Mouse (Mus musculus) adrenal gland, postnatal 25 days (tissue): ENCODE data around the gene Pknox2. TPM values are rescaled to one million over a fixed set of nuclear protein-coding genes. Genes with fewer than 3 reads are reported as not detected.

Experiments
- DNase-seq: peaks from one replicate; pipeline ENCODE4 v3.0.0; 2021; ENCODE audit warnings: mixed read lengths
- total RNA-seq: library from RNA; stranded (reverse); gene quantifications from 2 replicates; pipeline ENCODE4 v1.2.3, GENCODE M21; 2021

The Pknox2 gene
- total RNA-seq, 1 experiment from 2014 or later, result 1.9 TPM

DNA sequence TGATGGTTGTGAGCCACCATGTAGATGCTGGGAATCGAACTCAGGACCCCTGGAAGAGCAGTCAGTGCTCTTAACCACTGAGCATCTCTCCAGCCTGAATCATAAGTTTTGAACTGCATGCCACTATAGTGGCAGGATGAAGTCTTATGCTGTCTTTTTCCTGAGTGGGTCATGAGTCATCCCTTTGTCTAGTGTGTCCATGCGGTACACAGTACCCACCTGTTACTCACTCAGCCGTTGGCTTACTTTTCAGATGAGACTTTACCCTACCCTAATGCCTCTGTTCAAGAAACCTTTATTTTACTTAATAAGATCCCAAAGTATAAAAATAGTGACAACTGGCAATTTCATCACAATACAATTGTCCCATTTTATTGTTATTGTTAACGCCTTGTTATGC, 95.5 kb downstream of the Pknox2 start:
- DNase-seq, result no peak

DNA sequence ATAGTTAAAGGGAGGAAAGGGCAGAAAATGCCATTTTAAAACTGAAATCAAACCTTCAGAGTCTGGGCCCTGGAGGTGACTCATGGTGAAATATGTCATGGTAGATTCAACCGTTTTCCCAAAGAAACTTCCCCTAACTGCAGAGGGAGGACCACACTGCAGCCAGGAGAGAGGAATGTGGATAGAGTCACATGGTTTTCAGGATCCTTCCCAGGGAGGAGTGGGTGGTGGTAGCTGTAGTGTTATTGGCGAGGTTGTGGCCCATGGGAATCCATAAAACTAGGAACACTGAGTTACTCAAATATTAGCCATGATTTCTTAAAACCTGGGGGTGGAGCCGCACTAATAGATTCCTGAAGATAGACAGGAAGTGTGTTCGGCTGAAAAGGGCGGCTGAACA, 99.7 kb downstream of the Pknox2 start:
- no peak for DNase-seq

DNA sequence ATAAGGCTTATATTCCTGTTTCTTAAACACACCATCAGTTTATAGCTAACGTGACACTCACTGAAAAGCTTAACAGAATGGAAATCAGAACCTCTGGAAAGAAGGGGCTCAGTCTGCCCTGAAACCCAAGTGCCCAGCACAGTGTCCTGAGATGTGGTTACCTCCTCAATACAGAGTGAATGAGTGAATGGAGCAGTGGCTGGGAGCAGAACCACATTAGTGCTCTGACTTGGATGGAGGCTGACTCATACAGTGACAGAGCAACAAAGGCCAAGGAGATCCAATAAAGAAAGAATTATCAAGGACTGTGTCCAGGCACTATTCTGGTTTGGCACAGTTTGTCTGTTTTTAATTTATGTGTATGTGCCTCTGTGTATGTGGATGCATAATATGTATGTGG, 101.3 kb downstream of the Pknox2 start:
- DNase-seq, result no peak

DNA sequence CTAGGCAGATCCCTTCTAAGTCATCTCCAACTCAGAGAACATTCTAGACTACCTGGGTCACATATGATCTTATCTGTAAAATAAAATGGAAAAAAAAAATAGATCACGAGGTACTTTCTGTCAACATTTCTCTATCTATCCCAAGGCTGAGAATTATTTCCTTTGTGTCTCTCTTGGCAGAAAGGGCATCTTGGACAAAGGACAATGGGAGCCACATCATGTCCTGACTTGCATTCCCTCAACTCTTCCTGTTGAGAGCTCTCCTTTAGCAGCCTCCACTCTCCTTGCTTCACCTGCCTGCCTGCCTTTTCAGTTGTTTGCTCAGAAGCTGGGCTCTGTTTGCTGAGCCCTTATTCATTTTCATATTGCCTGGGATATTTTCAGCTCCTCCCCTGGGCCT, 103.0 kb downstream of the Pknox2 start:
- DNase-seq, result no peak

DNA sequence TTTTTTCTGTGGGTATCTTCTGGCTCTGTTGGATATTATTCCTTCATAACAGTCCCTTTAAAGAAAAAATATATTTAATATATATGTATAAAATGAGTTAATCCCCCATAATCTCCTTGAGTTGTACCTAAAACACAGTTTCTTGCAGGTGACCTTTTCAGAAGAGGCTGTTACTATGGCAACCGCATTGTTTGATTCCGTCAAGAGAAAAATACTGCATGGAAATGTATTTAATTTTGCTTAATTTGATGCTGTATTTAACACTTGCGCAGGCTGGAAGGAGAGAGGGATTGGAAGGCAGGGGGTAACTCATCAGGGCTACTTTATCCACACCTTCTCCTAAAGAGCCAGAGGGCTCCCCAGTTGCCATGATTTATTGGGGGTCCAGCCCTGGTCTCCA, 108.3 kb downstream of the Pknox2 start:
- no peak for DNase-seq

DNA sequence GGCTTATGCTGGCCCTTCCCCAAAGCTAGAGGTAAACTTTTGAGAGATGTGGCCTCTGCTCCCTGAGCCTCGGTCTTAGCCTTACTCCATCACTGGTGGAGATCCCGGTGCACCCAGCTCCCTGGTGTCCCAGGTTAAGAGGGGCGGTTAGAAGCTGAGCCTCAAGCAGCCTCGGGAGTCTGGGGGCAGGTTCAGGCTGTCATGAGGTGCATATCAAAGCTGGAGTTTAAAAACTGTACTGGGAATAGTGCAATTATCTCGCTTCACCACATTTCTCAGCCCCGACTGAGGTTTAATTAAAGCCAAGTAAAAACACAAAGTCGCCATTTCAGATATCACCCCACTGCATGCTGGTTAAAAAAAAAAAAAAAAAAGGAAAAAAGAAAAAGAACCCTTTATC, 108.8 kb downstream of the Pknox2 start:
- no peak for DNase-seq

DNA sequence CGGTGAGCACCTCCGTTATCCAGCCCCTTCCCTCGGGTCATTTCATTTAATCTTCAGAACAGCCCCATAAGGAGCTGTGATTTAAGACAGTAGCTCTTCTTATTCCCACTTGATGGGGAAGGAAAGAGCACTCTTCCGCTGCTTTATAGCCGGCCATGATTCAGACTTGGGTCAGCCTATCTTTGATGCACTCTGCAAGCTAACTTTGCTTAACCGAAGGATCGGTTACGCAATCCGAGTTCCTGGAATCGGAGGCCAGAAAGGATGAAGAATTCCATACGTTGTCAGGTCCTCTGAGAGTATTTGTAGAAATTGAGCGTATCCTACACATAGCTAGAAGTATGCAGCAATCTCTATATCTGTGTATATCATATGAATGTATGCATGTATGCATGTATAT, 109.8 kb downstream of the Pknox2 start:
- no peak for DNase-seq

DNA sequence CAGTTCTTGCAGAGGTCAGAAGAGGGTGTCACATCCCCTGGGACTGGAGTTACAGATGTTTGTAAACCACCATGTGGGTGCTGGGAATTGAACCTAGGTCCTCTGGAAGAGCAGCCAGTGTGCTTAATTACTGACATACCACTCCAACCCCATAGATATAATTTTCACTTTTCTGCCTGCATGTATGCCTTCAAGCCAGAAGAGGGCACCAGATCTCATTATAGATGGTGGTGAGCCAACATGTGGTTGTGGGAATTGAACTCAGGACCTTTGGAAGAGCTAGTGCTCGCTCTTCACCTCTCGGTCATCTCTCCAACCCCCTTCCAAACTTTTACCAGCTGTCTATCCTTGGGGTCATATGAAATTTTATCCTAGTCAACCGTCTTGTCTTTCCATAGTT, 112.0 kb downstream of the Pknox2 start:
- DNase-seq, result no peak

DNA sequence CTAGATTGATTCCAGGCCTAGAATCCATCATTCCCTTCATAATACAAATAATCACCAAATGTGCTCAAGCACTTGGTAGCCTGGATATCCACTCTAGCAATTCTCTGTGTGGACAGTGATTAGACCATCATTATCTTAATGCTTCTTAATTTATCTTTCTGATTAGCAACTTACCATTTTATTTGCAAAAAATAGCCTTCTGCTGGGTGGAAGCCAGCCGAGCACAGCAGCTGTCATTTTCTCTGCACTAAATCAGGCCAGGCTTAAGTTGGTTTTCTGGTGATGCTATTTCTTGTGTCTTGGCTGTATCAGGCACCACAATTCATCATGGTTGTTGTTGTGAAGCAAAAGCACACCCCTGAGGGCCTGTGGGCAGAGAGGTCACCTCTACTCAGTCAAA, 112.9 kb downstream of the Pknox2 start:
- DNase-seq, result no peak

DNA sequence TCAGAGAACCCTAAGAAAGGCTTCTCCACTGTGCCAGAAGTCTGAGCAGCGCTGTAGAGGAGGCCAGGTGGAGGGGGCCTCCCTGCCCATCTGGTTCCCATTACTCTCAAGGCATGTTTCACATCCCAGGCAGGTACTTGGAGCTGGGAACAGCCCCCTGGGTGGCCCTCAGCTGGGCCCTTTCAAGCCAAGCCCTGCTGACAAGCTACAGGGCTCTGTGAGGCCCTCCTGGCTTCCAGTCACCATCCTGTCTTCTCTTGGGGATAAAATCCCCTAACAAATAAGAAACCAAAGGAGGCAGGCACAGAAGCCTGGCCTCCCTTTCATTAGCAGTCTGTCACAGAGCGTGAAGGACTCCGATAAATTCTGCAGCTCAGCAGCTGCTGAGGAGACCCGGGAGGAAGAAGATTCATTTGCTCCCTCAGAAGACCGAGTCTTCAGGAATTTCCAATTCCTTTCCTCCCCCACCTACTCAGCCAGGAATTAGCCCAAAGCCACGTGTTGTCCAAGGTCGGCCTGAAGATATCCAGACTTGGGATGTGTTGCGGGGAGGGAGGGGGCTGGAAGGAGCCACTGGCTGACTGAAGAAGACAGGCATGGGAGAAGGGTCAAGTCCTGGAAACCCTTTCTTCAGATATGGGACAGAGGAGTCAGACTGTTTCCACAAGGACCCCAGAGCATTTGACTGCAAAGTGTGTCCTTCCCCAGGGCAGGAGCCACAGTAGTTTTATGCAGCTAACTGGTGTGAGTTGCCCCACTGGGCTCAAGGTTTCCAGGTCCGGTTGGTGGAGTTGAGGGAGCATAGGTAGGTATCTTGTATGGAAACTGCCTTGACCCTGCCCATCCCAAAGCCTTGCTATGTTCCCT, 116.6 kb downstream of the Pknox2 start:
- no peak for DNase-seq

DNA sequence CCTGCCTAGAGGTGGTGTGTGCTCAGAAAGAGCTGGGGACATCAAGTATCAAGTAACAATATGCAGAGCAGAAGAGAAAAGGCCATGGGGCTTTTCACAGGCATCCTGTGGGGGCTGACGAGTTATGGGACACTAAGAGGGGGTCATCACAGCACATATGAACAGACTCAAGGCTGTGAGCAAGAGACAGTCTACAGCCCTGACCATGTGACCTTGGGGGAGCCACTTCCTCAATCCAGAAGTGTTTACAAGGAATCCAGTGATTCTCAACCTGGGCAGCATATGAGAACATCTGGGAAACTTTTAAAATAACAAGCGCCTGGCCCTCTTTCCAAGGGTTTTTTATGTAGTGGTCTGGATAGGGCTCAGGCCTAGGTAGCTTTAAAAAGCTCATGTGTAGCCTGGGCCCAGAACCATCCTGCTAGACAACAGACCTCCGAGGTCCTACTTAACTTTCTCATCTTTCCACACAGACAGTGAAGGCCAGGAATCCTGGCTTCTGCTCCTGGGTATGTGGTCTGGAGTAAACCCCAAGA, 117.3 kb downstream of the Pknox2 start:
- no peak for DNase-seq

DNA sequence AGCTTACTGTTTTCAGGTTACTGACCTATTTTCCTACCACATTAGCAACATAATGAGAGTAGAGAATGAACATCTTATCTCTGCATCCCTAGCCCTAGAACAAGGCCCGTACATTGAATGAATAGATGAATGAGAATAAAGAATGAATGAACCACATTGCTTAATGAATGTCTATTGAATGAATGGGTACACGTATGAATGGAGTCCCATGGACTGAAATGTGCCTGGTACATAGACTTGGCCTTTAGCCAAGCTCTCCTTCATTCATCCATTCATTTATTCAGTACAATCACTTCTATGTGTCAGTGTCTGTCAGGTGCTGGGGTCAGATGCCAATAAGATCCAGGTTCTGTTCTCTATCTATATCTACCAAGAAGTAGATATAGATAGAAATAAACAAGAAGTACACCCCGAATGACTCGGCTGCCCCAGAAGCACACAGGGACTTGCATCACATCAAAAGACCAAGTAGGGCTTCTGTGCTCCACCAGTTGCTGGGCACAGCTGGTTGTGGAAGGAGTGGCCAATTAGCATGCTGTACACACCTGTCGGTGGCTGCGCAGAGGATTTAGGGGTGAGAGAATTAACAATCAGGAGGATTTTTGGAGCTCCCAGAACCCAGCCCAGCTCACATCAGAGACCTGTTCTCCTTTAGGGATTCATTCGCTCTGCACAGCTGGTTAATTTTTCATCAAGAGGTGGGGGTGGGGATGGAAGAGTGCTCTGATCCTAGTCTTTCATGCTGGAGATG, 119.2 kb downstream of the Pknox2 start:
- DNase-seq, result no peak

DNA sequence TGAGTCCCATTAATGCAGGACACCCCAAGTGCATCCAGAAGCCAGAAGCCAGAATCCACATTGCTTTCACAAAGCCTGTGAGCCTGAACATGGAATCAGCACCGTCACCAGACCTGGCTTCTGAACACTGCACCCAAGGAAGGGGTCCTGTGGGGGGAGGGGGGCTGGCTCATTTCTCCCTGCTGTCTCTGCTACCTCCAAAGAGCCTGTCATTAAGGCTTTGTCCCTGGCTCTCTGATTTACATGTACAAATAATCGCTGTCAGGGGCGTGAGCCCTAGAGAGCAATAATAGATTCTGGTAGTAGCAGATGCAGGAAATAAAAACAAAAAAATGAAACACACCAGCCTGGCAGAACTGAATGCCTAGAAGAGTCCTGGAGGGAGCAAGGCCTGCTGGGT, 121.3 kb downstream of the Pknox2 start:
- DNase-seq, result no peak

DNA sequence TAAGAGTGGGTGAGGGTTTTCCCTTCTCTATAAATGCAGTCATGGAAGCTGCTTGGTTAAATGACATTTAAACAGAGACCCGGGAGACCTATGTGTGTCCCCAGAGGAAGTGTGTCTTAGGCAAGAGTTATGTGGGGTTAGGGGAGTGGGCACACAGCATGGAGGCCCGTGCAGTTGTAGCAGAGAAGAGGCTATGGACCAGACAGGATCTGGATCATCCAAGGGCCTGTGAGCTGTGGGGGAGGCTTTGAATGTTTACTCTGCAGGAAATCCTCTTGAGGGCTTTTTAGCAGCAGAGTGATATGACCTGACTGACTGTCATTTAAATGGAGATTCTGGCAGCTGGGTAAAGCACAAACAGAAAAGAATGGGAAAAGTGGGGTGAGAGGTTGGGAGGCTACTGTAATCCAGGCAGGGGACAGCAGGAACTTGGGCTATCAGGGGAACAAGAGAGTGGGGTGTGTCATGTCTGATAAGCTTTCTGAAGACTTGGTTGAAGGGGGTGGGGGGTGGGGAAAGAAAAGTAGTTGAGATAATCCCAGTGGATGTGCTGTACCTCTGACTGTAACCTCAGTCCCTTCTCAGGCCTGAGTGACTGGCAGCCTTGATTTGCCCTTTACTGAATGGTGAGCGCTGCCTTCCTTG, 125.5 kb downstream of the Pknox2 start:
- DNase-seq, result no peak

DNA sequence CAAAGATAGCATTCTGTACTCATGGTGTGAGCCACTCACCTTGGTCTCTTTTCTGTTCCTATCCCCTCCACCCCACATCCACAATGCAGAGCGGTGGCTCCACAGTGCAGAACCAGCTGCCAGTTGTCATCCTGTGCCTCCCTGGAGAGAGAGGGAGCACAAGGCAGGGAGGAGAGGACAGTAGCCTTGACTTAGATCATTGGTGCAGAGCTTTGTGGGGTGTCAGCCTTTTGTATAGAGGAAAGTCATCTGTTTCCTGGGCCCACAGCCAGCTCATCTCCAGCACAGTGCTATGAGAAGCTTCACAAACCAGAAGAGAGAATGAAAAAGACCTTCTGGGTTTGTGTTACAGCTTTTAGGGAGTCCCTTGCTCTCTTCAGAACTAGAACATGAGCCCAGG, 129.1 kb downstream of the Pknox2 start:
- peak; percentile 10 for DNase-seq

DNA sequence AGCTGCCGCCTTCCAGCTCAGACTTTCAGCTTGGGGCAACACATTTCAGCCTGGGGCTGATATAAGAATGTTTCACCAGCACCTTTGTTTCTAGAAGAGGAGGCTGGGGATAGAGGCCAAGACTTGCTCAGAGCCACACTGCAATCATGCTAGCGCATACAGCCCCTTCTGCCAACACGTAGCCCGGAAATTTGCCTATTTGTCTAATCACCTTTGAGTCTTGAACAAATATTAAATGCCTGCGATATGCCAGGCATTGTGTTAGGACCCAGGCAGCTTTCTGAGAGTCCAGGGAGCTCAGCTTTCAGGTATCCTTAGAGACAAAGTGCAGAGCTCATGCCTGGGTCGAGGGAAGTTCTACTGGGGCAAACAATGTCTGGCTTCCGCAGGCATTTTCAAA, 130.0 kb downstream of the Pknox2 start:
- DNase-seq, result no peak

DNA sequence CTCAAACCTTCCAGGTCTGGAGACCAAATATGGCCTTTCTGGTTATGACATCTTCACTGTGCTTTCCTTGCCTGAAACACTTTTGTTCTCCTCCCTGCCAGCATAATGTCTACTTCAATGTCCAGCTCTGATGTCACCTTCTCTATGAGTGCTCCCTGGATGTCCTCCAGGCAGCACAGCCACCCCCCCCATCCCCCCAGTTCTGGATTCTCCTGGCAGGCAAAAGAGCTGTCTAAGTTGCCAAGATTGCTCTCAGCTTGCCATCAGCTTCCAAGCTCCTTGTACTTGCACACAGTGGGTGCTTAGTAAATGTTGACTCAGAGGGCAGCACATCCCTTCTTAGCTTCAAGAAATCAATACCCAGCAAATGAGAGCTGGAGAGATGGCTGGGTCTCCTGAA, 131.0 kb downstream of the Pknox2 start:
- no peak for DNase-seq

DNA sequence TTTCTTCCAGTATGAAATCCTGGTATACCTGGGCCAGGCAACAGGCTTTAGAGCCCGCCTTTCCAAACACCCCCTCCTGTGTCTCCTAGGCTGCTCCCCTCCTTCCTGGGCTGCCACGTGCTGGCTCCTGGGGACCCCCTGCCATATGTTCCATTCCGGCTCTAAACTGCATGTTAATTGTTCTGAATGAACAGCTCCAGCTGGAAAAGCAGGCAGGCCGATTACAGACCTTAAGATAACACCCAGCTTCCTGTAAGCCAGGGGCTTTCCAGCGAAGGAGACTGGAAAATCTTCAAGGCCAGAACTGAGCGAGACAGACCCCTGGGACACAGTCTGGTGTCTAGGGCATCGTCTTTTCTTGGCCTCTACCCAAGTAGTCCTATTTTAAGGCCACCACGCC, 133.6 kb downstream of the Pknox2 start:
- DNase-seq, result no peak

DNA sequence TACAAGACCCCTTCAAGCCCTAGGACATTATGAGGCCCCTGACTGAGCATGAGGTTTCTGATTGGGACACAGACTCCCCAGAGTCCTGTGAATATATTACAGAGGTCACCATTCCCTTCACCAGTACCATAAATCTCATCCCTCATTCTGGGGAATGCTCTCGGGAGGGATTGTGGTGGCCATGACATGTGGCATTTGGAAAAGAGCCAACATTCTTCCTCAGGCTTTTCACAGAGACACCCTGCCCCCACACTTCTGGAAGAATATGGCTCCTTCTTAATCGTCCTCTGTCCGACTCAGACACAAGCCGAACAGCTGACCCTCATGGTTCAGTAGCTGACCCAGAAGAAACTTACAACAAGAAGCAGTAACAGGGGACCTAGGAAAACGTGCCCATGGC, 139.1 kb downstream of the Pknox2 start:
- DNase-seq, result no peak

DNA sequence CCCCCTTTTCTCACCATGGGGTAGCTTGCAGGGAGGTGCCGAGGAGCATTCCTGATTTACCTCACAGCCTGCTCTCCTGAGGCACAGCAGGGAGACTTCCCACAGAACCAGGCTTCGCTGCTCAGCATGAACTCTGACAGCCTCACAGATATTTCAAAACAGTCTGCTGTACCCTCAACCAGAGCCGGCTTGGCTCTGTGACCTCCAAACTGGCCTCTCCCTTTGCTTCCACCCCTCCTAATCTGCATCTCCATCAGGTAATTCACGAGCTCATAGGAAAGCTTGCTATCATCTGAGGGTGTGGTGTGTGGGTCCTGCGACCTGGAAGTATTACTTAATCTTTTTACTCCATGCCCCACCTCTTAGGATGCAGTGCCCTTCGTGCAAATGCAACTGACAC, 142.5 kb downstream of the Pknox2 start:
- no peak for DNase-seq

DNA sequence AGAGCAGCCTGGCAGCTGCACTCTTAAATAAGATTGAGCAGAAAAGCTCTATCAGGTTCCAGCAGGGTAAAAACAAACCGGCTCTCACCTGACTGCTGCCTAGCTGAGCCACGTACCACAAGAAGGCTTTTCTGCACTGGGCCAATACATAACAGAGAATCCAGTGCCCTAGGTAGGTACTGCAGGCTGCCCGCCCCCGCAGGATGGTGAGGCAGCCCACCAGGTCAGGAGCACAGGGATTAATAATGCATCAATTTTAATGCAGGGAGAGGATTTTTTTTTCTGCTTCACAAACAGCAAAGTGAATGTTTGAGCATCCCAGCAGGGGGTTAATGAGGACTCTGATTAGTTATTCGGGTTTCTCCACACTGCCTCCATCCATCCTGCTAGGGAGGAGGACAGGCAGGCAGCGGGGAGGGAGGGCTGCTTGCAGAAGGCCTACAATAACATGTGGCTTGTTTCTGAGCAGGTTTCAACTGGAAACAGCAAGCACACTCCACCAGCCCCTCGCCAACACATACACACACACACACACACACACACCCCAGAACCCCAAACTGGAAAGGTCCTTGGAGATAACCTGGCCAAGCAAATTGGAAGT, 145.2 kb downstream of the Pknox2 start:
- no peak for DNase-seq

DNA sequence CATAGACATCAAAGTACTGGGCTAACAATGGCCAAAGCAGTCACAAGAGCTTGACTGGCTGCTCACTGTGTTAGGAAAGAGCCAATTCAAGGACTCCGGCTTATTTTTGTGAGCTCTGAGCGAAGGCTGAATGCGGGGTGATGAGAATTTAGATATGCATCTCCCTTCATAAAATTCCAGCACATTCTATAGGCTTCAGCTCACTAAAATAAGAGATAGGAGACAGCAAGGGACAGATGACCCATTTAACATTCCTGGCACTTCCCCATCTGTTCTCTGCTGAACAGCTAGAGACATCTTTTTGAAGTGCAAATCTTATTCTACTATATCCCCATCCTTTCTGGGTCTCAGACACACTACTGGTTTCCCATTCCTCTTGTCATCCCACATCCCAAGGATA, 147.8 kb downstream of the Pknox2 start:
- no peak for DNase-seq
